Mouse (Mus musculus): Measurements from ENCODE around the gene Cdr2l. TPM values are rescaled to one million over a fixed set of nuclear protein-coding genes. Genes with fewer than 3 reads are reported as not detected.

The Cdr2l gene
- 3.0 TPM for polyA plus RNA-seq (2015; fragmentation: Illumina TruSeq; extraction: RNeasy Lipid Tissue Mini Kit (QIAGEN cat#74804); ENCODE audit: insufficient read depth, low replicate concordance)

DNA sequence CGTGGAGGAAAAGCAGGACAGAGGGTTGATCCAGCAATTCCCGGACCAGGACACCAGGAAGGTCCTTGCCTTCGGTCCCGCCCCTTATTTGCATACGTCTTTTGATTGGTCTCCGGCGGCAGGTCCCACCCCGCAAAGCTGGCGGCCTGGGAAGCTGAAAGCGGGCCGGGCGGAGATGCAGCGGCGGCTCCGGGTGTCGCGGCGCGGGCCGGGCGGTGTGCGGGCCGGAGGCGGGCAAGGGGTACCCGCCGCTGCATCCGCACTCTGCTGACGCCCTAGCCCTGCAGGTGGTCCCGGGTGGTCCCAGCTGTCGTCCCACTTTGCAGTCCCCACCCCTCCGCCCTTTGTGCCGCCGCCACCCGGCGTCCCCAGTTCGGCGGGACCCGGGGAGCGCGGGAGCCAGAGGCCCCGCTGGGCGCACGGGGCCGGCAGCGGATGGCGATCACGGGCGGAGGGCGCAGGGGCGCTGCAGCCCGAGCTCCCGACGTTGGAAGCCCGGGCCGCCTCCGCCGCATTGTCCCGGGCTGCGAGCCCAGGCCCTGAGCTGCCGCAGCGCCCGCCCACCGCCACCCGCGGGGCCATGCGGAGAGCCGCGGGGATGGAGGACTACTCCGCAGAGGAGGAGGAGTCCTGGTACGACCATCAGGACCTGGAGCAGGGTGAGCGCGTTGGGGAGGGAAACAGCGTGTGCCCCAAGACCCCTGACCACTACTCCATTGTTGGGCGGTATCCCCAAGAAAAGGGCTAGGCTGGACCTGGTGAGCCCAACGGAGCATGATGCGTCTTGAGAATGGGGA lies at the start of gene Cdr2l:
Gene Cdr2l, plus strand, starts transcription at position 174 of the 797 bp plus-strand sequence.

GRCm38 (mm10) chr11:115334531-115334930 lies 47.2 kb upstream of the Cdr2l start, which contains the start of gene Otop3:
Gene Otop3, plus strand, starts transcription at chr11:115334731.

DNA sequence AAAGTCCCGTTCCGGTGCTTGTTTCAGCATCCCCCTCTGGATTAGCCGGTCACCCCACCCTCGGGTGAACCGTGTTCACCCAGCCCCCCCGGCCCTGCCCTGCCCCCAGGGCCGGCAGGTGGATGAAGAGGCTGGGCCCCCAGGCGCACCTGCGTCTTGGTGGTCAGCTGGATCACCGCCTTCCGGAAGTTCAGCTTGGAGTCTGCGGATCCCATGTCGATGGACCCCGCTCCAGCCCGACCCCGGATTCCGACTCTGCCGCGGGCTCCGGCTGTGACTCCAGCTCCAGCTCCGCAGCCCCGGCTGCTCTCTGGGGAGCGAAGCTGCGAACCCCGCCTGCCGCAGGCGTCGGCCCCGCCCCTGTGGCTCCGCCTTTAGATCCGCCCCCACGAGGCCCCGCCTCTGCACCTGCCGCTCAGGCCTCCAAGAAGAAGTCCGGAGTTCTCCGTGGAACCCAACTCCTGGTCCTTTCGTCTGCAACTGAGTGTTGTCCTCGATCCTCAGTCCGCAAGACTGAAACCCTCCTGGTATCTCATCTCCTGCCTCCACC lies 14.2 kb upstream of the Cdr2l start, which contains the start of gene Hid1:
Gene Hid1, minus strand, starts transcription at position 362 of the 550 bp plus-strand sequence.

GRCm38 (mm10) chr11:115403338-115404124 lies 21.8 kb downstream of the Cdr2l start, which contains the start of gene Mrpl58:
Gene Mrpl58, plus strand, starts transcription at chr11:115403752.

GRCm38 (mm10) chr11:115419531-115420237 lies 38.0 kb downstream of the Cdr2l start, which contains the start of the genes Atp5h and Kctd2:
Gene Atp5h, minus strand, starts transcription at chr11:115419962.
Gene Kctd2, plus strand, starts transcription at chr11:115420128.

GRCm38 (mm10) chr11:115439906-115440595 lies 58.3 kb downstream of the Cdr2l start, which contains the start of gene Trim80:
Gene Trim80, plus strand, starts transcription at chr11:115440545.

Other genes with a start within 250 kb of the Cdr2l start
- 35.4 TPM for gene Cd300lf, start 247.9 kb upstream of the Cdr2l start, polyA plus RNA-seq (2015; fragmentation: Illumina TruSeq; extraction: RNeasy Lipid Tissue Mini Kit (QIAGEN cat#74804); ENCODE audit: insufficient read depth, low replicate concordance)
- gene Slc9a3r1, start 218.6 kb upstream of the Cdr2l start, polyA plus RNA-seq (2015; fragmentation: Illumina TruSeq; extraction: RNeasy Lipid Tissue Mini Kit (QIAGEN cat#74804); ENCODE audit: insufficient read depth, low replicate concordance), result 51.1 TPM
- 2.9 TPM for gene Tmem104, start 194.4 kb upstream of the Cdr2l start, polyA plus RNA-seq (2015; fragmentation: Illumina TruSeq; extraction: RNeasy Lipid Tissue Mini Kit (QIAGEN cat#74804); ENCODE audit: insufficient read depth, low replicate concordance)
- 16.0 TPM for gene Nat9, start 194.1 kb upstream of the Cdr2l start, polyA plus RNA-seq (2015; fragmentation: Illumina TruSeq; extraction: RNeasy Lipid Tissue Mini Kit (QIAGEN cat#74804); ENCODE audit: insufficient read depth, low replicate concordance)
- gene Grin2c, start 114.7 kb upstream of the Cdr2l start, polyA plus RNA-seq (2015; fragmentation: Illumina TruSeq; extraction: RNeasy Lipid Tissue Mini Kit (QIAGEN cat#74804); ENCODE audit: insufficient read depth, low replicate concordance), result 1.3 TPM
- 13.0 TPM for gene Fdxr, start 104.9 kb upstream of the Cdr2l start, polyA plus RNA-seq (2015; fragmentation: Illumina TruSeq; extraction: RNeasy Lipid Tissue Mini Kit (QIAGEN cat#74804); ENCODE audit: insufficient read depth, low replicate concordance)
- gene Fads6, start 84.3 kb upstream of the Cdr2l start, polyA plus RNA-seq (2015; fragmentation: Illumina TruSeq; extraction: RNeasy Lipid Tissue Mini Kit (QIAGEN cat#74804); ENCODE audit: insufficient read depth, low replicate concordance), result 1.5 TPM
- not detected for gene Otop2, start 74.8 kb upstream of the Cdr2l start, polyA plus RNA-seq (2015; fragmentation: Illumina TruSeq; extraction: RNeasy Lipid Tissue Mini Kit (QIAGEN cat#74804); ENCODE audit: insufficient read depth, low replicate concordance)
- gene Ush1g, start 59.9 kb upstream of the Cdr2l start, polyA plus RNA-seq (2015; fragmentation: Illumina TruSeq; extraction: RNeasy Lipid Tissue Mini Kit (QIAGEN cat#74804); ENCODE audit: insufficient read depth, low replicate concordance), result 1.3 TPM
- gene Otop3, start 47.2 kb upstream of the Cdr2l start, polyA plus RNA-seq (2015; fragmentation: Illumina TruSeq; extraction: RNeasy Lipid Tissue Mini Kit (QIAGEN cat#74804); ENCODE audit: insufficient read depth, low replicate concordance), result not detected
- 6.4 TPM for gene Hid1, start 14.2 kb upstream of the Cdr2l start, polyA plus RNA-seq (2015; fragmentation: Illumina TruSeq; extraction: RNeasy Lipid Tissue Mini Kit (QIAGEN cat#74804); ENCODE audit: insufficient read depth, low replicate concordance)
- 64.5 TPM for gene Mrpl58, start 21.8 kb downstream of the Cdr2l start, polyA plus RNA-seq (2015; fragmentation: Illumina TruSeq; extraction: RNeasy Lipid Tissue Mini Kit (QIAGEN cat#74804); ENCODE audit: insufficient read depth, low replicate concordance)
- 558 TPM for gene Atp5h, start 38.0 kb downstream of the Cdr2l start, polyA plus RNA-seq (2015; fragmentation: Illumina TruSeq; extraction: RNeasy Lipid Tissue Mini Kit (QIAGEN cat#74804); ENCODE audit: insufficient read depth, low replicate concordance)
- gene Kctd2, start 38.2 kb downstream of the Cdr2l start, polyA plus RNA-seq (2015; fragmentation: Illumina TruSeq; extraction: RNeasy Lipid Tissue Mini Kit (QIAGEN cat#74804); ENCODE audit: insufficient read depth, low replicate concordance), result 34.0 TPM
- gene Trim80, start 58.6 kb downstream of the Cdr2l start, polyA plus RNA-seq (2015; fragmentation: Illumina TruSeq; extraction: RNeasy Lipid Tissue Mini Kit (QIAGEN cat#74804); ENCODE audit: insufficient read depth, low replicate concordance), result not detected
- 6.9 TPM for gene Slc16a5, start 80.6 kb downstream of the Cdr2l start, polyA plus RNA-seq (2015; fragmentation: Illumina TruSeq; extraction: RNeasy Lipid Tissue Mini Kit (QIAGEN cat#74804); ENCODE audit: insufficient read depth, low replicate concordance)
- gene Armc7, start 93.8 kb downstream of the Cdr2l start, polyA plus RNA-seq (2015; fragmentation: Illumina TruSeq; extraction: RNeasy Lipid Tissue Mini Kit (QIAGEN cat#74804); ENCODE audit: insufficient read depth, low replicate concordance), result 16.0 TPM
- 60.8 TPM for gene Nt5c, start 109.9 kb downstream of the Cdr2l start, polyA plus RNA-seq (2015; fragmentation: Illumina TruSeq; extraction: RNeasy Lipid Tissue Mini Kit (QIAGEN cat#74804); ENCODE audit: insufficient read depth, low replicate concordance)
- 133 TPM for gene Jpt1, start 132.5 kb downstream of the Cdr2l start, polyA plus RNA-seq (2015; fragmentation: Illumina TruSeq; extraction: RNeasy Lipid Tissue Mini Kit (QIAGEN cat#74804); ENCODE audit: insufficient read depth, low replicate concordance)
- gene Sumo2, start 154.4 kb downstream of the Cdr2l start, polyA plus RNA-seq (2015; fragmentation: Illumina TruSeq; extraction: RNeasy Lipid Tissue Mini Kit (QIAGEN cat#74804); ENCODE audit: insufficient read depth, low replicate concordance), result 663 TPM
- gene Nup85, start 182.5 kb downstream of the Cdr2l start, polyA plus RNA-seq (2015; fragmentation: Illumina TruSeq; extraction: RNeasy Lipid Tissue Mini Kit (QIAGEN cat#74804); ENCODE audit: insufficient read depth, low replicate concordance), result 89.0 TPM
- 23.8 TPM for gene Mrps7, start 222.0 kb downstream of the Cdr2l start, polyA plus RNA-seq (2015; fragmentation: Illumina TruSeq; extraction: RNeasy Lipid Tissue Mini Kit (QIAGEN cat#74804); ENCODE audit: insufficient read depth, low replicate concordance)
- gene Gga3, start 222.1 kb downstream of the Cdr2l start, polyA plus RNA-seq (2015; fragmentation: Illumina TruSeq; extraction: RNeasy Lipid Tissue Mini Kit (QIAGEN cat#74804); ENCODE audit: insufficient read depth, low replicate concordance), result 52.1 TPM
- 145 TPM for gene Mif4gd, start 231.1 kb downstream of the Cdr2l start, polyA plus RNA-seq (2015; fragmentation: Illumina TruSeq; extraction: RNeasy Lipid Tissue Mini Kit (QIAGEN cat#74804); ENCODE audit: insufficient read depth, low replicate concordance)
- 58.5 TPM for gene Slc25a19, start 246.4 kb downstream of the Cdr2l start, polyA plus RNA-seq (2015; fragmentation: Illumina TruSeq; extraction: RNeasy Lipid Tissue Mini Kit (QIAGEN cat#74804); ENCODE audit: insufficient read depth, low replicate concordance)

All from spleen, adult 10 weeks (tissue).